Mouse (Mus musculus) heart, adult 18-20 months (tissue): Measurements from ENCODE around the gene Ifitm5. TPM values are rescaled to one million over a fixed set of nuclear protein-coding genes. Genes with fewer than 3 reads are reported as not detected.
A peak's percentile ranks its signal among the peaks of the same experiment; 100 is the strongest.
"Not testable (repeated sequence)": the region's sequence is repeated elsewhere in the genome, so short reads cannot be mapped to it uniquely, and the experiment has no call there.

Experiments used
- DNase-seq, 2 experiments: peaks; one replicate each; pipeline ENCODE4 v3.0.0; 2021 to 2022; ENCODE audit warnings: mixed read lengths in 1 of 2
- long read RNA-seq, 2 experiments: library from polyadenylated mRNA; stranded (forward); transcript quantifications; one replicate each; pipeline ENCODE4 v2.0.0; 2021
- total RNA-seq, 2 experiments: library from RNA; stranded (reverse); gene quantifications; 2 replicates each; pipeline ENCODE4 v1.2.3; 2021

Ifitm5 gene
- total RNA-seq, result under 1 TPM in 1 of 2 experiments, not detected in 1; 0.46 TPM
- long read RNA-seq, experiment 1, result 0 reads
- long read RNA-seq, experiment 2, result 0 reads

- DNase-seq, result no peak
These were observed at the start of gene Ifitm5 for GRCm38 (mm10) chr7:140949824-140950530. Gene Ifitm5, minus strand, starts transcription at chr7:140950291.

GRCm38 (mm10) chr7:140998853-140999700 is 49.0 kb upstream of the Ifitm5 start:
- no peak for DNase-seq

- DNase-seq, result no peak
These were observed 47.7 kb upstream of the Ifitm5 start for GRCm38 (mm10) chr7:140997817-140998216.

- DNase-seq, result no peak
These were observed 41.1 kb upstream of the Ifitm5 start for GRCm38 (mm10) chr7:140991117-140991689.

- no peak for DNase-seq
These were observed 40.5 kb upstream of the Ifitm5 start for GRCm38 (mm10) chr7:140990622-140991021.

- DNase-seq, result no peak
These were observed 40.1 kb upstream of the Ifitm5 start for GRCm38 (mm10) chr7:140990185-140990584.

- DNase-seq, result no peak
These were observed 38.9 kb upstream of the Ifitm5 start for GRCm38 (mm10) chr7:140989022-140989421.

GRCm38 (mm10) chr7:140987182-140988138 is 37.4 kb upstream of the Ifitm5 start:
- DNase-seq, result no peak

- no peak for DNase-seq
These were observed 32.9 kb upstream of the Ifitm5 start for GRCm38 (mm10) chr7:140982971-140983370.

- DNase-seq, result no peak
These were observed 31.6 kb upstream of the Ifitm5 start for GRCm38 (mm10) chr7:140981704-140982103.

GRCm38 (mm10) chr7:140976720-140977119 is 26.6 kb upstream of the Ifitm5 start:
- not testable (repeated sequence) for DNase-seq

GRCm38 (mm10) chr7:140975465-140975864 is 25.4 kb upstream of the Ifitm5 start:
- DNase-seq, result peak in 1 of 2 experiments; percentile 27

GRCm38 (mm10) chr7:140974940-140975339 is 24.8 kb upstream of the Ifitm5 start:
- DNase-seq, result peak in 1 of 2 experiments; percentile 22

GRCm38 (mm10) chr7:140973396-140974165 is 23.5 kb upstream of the Ifitm5 start:
- DNase-seq, result no peak

GRCm38 (mm10) chr7:140971479-140972171 is 21.5 kb upstream of the Ifitm5 start:
- peak; percentile 64 to 74 for DNase-seq

- no peak for DNase-seq
These were observed 20.8 kb upstream of the Ifitm5 start for GRCm38 (mm10) chr7:140970931-140971330.

- DNase-seq, result not testable (repeated sequence)
These were observed 18.6 kb upstream of the Ifitm5 start for GRCm38 (mm10) chr7:140968710-140969109.

- no peak for DNase-seq
These were observed 17.9 kb upstream of the Ifitm5 start for GRCm38 (mm10) chr7:140967862-140968591.

- DNase-seq, result no peak
These were observed 16.8 kb upstream of the Ifitm5 start, which contains the start of gene Ifitm1 for GRCm38 (mm10) chr7:140966921-140967320. Gene Ifitm1, plus strand, starts transcription at chr7:140967221.
